Mouse (Mus musculus) ES-Bruce4 (cell line): ENCODE measurements at regions not wholly inside any gene's neighbourhood (a gene's known extent, or its start where the extent isn't known, plus 50 kb on each side); places are given as distances from the start of the nearest gene placed in this dataset.

Experiments
- CTCF ChIP-seq: IDR thresholded peaks from one replicate; pipeline ENCODE4 v1.8.1; 2011; ENCODE audit warnings: low read depth, low read length
- POLR2A ChIP-seq: IDR thresholded peaks from one replicate; pipeline ENCODE4 v1.8.1; 2011; ENCODE audit warnings: low read length; ENCODE audit not compliant: insufficient read depth

DNA sequence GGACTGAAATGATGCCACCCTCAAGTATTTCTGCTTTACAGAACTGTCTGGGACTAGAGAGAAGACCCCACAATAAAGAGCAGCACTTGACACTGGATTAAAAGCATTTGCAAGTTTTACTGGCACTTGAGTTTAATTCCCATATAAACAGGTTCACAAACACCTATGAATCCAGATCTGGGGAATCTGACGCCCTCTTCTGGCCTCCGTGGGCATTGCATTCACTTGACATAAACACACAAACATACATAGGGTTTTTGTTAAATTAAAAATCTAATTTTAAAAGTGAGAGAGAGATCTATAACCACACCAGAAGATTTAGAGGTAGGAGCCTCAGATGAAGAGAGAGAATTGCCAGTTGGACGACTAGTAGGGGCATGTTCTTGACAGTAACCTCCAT is 189.4 kb upstream of the Sgcd start:
- TF ChIP-seq POLR2A (no peak), CTCF (no peak)
